Mouse (Mus musculus) embryonic facial prominence, embryonic 11.5 days (tissue): ENCODE measurements around the gene Hfe. TPM values are rescaled to one million over a fixed set of nuclear protein-coding genes. Genes with fewer than 3 reads are reported as not detected.

Experiments used
- ATAC-seq: fragments of 200-750 bp; cut with Nextera tagmentation; replicated peaks from 2 replicates; pipeline ENCODE4 v1.8.0; 2017; ENCODE audit warnings: low read depth; ENCODE audit not compliant: insufficient number of reproducible peaks, low FRiP score, low TSS enrichment
- DNase-seq: peaks from one replicate; pipeline ENCODE4 v3.0.0-alpha.2; 2015; ENCODE audit warnings: low spot score
- H3K27ac ChIP-seq: fragments of 300-500 bp; sonication (generic); replicated peaks from 2 replicates; pipeline ENCODE4 v1.5.1; 2014; ENCODE audit warnings: mild to moderate bottlenecking, low read depth, low read length, control low read depth
- H3K27me3 ChIP-seq: fragments of 300-500 bp; sonication (generic); 2 replicates; pipeline ENCODE4 v1.6.1; 2014; ENCODE audit warnings: mild to moderate bottlenecking, low read length, moderate library complexity, mixed read lengths; ENCODE audit not compliant: control insufficient read depth, insufficient read depth
- H3K36me3 ChIP-seq: fragments of 300-500 bp; sonication (generic); replicated peaks from 2 replicates; pipeline ENCODE4 v1.6.1; 2014; ENCODE audit warnings: low read depth, mild to moderate bottlenecking, low read length, moderate library complexity, mixed read lengths; ENCODE audit not compliant: control insufficient read depth, insufficient read depth
- H3K4me1 ChIP-seq: fragments of 300-500 bp; sonication (generic); 2 replicates; pipeline ENCODE4 v1.6.1; 2014; ENCODE audit warnings: low read length, mixed read lengths; ENCODE audit not compliant: control insufficient read depth, insufficient read depth
- H3K4me2 ChIP-seq: fragments of 300-500 bp; sonication (generic); 2 replicates; pipeline ENCODE4 v1.6.1; 2014; ENCODE audit warnings: low read depth, mild to moderate bottlenecking, control low read depth, low read length, moderate library complexity
- H3K4me3 ChIP-seq: fragments of 300-500 bp; sonication (generic); 2 replicates; pipeline ENCODE4 v1.5.1; 2014; ENCODE audit warnings: low read depth, low read length, control low read depth
- H3K9ac ChIP-seq: fragments of 300-500 bp; sonication (generic); replicated peaks from 2 replicates; pipeline ENCODE4 v1.6.1; 2014; ENCODE audit warnings: mild to moderate bottlenecking, control low read depth, low read length
- H3K9me3 ChIP-seq: fragments of 300-500 bp; sonication (generic); replicated peaks from 2 replicates; pipeline ENCODE4 v1.6.1; 2016; ENCODE audit warnings: mild to moderate bottlenecking, low read length, inconsistent platforms, mixed read lengths; ENCODE audit not compliant: control insufficient read depth
- WGBS: fragments of 180-500 bp; shearing (Covaris S2); extraction: QIAGEN DNeasy Blood & Tissue Kit; methylation state at CpG from one replicate; pipeline ENCODE4 v1.1.7; 2014; 5-methylcytosine and 5-hydroxymethylcytosine counted together
- polyA plus RNA-seq: library from polyadenylated mRNA; unstranded; fragments of >200 nt; fragmentation: Nextera tagmentation; extraction: Ambion mirVana; gene quantifications from 2 replicates; pipeline ENCODE4 v1.2.1, GENCODE M21; 2014

The Hfe gene
- polyA plus RNA-seq, 1 experiment from 2014 or later: 4.3 TPM

DNA sequence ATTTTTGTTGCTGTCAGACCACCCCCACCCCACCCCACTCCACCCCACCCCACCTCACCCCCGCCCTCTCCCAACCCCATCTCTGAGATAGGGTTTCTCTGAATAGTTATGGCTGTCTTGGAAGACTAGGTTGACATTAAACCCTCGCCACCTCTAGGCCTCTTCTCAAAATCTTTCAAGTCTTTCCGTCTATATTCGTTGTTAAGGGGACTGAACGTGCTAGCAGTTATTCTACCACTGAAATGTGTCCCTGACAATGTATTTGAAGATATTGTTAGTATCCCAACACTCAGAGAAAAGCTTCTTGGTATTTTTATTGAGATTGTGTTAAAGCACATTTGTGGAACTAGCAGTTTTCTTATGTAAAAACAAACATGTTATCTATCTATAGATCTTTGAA, 30.3 kb upstream of the Hfe start:
- H3K4me1 ChIP-seq: no peaks in the 10 kb centered on the region
- no peak for DNase-seq
- ATAC-seq: no peak
- H3K27me3 ChIP-seq: no peaks in the 10 kb centered on the region
- peak overlapping the region; percentile 90 for H3K4me2 ChIP-seq
- H3K9ac ChIP-seq: no peak overlapping the region; the same call in 1 of the 2 replicates
- H3K27ac ChIP-seq: peak overlapping the region; percentile 99
- H3K9me3 ChIP-seq: no peaks in the 10 kb centered on the region
- H3K4me3 ChIP-seq: no peak overlapping the region
- 58% methylated on average over 5 of the region's 5 CpGs for whole genome bisulfite sequencing
- no peaks in the 10 kb centered on the region for H3K36me3 ChIP-seq

DNA sequence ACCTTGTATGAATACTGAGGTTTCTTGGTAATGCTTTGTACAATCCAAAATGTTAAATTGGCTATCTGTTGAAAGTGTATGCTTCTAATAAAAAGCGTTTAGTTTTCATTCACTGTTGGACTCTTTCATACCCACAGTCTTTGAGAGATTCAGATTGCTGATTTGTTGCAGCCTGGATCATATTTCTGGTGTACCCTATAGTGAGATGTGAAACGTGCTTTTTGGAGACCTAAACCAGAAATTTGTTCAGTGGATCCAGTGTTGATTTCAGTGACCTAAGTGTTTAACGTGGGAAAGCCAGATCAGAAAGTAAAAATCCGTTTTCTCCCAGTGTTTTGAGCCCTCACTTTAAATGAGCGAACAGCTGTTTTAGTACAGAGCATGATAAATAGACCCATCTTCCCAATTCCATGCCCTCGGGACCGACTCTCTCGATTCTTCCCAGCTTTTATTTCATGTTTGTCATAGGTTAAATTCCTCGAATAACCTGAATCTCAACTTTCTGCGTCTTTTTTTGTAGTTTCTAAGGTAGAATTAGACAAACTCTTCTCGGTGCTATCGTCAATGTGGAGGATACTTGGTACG, 29.7 kb upstream of the Hfe start:
- peak overlapping the region; percentile 99 for H3K27ac ChIP-seq
- no peak for ATAC-seq
- peak overlapping the region; percentile 90 for H3K4me2 ChIP-seq
- H3K27me3 ChIP-seq: no peaks in the 10 kb centered on the region
- H3K36me3 ChIP-seq: no peaks in the 10 kb centered on the region
- no peaks in the 10 kb centered on the region for H3K4me1 ChIP-seq
- no peaks in the 10 kb centered on the region for H3K9me3 ChIP-seq
- 27% methylated on average over 13 of the region's 13 CpGs for WGBS
- DNase-seq: peak; percentile 45
- H3K4me3 ChIP-seq: peak overlapping the region; percentile 56
- H3K9ac ChIP-seq: peak overlapping the region; percentile 87

DNA sequence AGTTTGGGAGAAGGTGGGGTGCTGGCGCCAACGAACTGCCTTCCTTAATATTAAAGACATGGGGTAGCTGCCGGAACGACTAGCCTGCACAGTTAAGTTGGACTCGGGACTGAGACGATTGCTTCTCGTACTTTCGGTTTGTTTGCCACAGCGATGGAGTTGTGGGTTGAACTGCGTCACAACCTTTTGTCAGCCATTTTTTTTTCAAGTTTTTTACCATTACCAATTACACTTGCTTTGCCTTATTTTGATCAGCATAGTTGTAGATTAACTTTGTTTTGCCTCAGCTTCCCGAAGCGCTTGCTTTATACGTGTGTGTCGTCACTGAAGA, 29.2 kb upstream of the Hfe start:
- H3K4me2 ChIP-seq: peak overlapping the region; percentile 90
- under 1% methylated on average over 14 of the region's 14 CpGs for WGBS
- H3K36me3 ChIP-seq: no peaks in the 10 kb centered on the region
- H3K4me1 ChIP-seq: no peaks in the 10 kb centered on the region
- no peak; the same call in 1 of the 2 replicates for ATAC-seq
- H3K9me3 ChIP-seq: no peaks in the 10 kb centered on the region
- no peaks in the 10 kb centered on the region for H3K27me3 ChIP-seq
- H3K9ac ChIP-seq: peak overlapping the region; percentile 87
- DNase-seq: no peak
- peak overlapping the region; percentile 99 for H3K27ac ChIP-seq
- H3K4me3 ChIP-seq: peak overlapping the region; percentile 56

DNA sequence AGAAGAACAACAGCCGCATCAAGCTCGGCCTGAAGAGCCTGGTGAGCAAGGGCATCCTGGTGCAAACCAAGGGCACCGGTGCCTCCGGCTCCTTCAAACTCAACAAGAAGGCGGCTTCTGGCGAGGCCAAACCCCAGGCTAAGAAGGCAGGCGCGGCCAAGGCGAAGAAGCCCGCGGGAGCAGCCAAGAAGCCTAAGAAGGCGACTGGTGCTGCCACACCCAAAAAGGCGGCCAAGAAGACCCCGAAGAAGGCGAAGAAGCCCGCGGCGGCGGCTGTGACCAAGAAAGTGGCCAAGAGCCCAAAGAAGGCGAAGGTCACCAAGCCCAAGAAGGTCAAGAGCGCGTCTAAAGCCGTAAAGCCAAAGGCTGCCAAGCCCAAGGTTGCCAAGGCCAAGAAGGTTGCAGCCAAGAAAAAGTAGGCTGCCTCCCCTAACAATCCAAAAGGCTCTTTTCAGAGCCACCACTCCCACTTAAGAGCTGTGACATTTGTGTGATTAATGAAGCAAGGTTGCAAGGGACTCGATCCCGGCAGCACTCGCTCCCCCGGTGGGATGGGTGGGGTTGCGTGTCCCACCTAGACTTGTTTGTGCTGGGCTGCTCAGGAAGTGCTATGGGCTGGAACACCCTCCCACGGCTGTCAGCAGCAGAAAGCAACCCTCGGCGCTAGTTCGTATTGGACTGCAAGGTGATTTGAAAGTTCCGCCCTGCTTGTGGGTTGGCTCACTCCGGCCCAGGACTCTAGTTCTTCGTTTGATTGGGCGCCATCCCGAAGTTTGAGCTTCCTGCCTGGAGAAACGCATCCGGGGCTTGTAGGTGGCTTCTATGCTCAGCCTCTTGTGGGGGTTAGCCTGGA, 28.6 kb upstream of the Hfe start:
- H3K27me3 ChIP-seq: no peaks in the 10 kb centered on the region
- H3K9me3 ChIP-seq: no peaks in the 10 kb centered on the region
- ATAC-seq (peak; percentile 91), DNase-seq (peak; percentile 93)
- H3K4me2 ChIP-seq: peak overlapping the region; percentile 90
- WGBS: under 1% methylated on average over 39 of the region's 39 CpGs
- no peaks in the 10 kb centered on the region for H3K36me3 ChIP-seq
- peak overlapping the region; percentile 56 for H3K4me3 ChIP-seq
- no peaks in the 10 kb centered on the region for H3K4me1 ChIP-seq
- H3K27ac ChIP-seq: peak overlapping the region; percentile 99
- H3K9ac ChIP-seq: peak overlapping the region; percentile 87

DNA sequence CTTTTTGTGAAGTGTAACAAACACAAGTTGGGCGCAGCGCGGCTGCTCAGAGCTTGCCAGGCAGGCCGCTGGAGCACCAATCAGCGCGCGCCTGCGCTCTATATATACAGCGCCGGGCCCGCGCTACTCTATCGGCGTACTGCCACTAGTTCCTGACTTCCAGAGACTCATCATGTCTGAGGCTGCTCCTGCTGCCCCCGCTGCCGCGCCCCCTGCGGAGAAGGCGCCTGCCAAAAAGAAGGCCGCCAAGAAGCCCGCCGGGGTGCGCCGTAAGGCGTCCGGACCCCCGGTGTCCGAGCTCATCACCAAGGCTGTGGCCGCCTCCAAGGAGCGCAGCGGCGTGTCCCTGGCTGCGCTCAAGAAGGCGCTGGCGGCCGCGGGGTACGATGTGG, 28.0 kb upstream of the Hfe start, which contains the start of gene Hist1h1c:
Hist1h1c (plus strand) TSS at position 132 of the 392 bp plus-strand sequence.
- Histone ChIP-seq H3K4me1 (no peaks in the 10 kb centered on the region), H3K4me2 (peak within 1 kb of the TSS; percentile 90), H3K27ac (peak within 1 kb of the TSS; percentile 99), H3K4me3 (peak within 1 kb of the TSS; percentile 56), H3K27me3 (no peaks in the 10 kb centered on the region), H3K36me3 (no peaks in the 10 kb centered on the region), H3K9me3 (no peaks in the 10 kb centered on the region), H3K9ac (peak within 1 kb of the TSS; percentile 87)
- peak; percentile 96 for ATAC-seq
- DNase-seq: peak; percentile 94
- WGBS: under 1% methylated on average over 30 of the region's 38 CpGs

DNA sequence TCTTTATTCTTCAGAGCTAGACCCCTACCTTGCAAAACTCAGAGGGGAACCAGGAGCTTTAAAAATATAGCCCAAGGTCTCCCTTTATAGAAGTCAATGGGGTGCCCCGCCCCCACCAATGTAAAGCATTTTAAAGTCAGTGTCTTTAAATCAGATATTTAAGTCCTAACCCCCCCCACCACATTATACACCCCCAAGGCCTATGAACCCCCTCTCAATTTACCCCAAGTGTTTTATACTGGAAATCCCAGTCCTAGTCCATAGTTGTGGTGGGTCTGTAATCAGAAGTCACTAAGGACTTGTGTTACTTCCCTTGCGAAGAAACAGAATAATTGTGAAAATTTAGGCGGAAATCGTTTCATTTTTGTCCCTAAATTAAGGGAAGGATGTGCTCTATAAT, 27.4 kb upstream of the Hfe start:
- 22% methylated on average over 4 of the region's 4 CpGs for WGBS
- DNase-seq: peak; percentile 42
- no peak for ATAC-seq
- H3K27me3 ChIP-seq: no peaks in the 10 kb centered on the region
- peak overlapping the region; percentile 87; the same call in 1 of the 2 replicates for H3K9ac ChIP-seq
- no peak overlapping the region for H3K4me3 ChIP-seq
- H3K4me1 ChIP-seq: no peaks in the 10 kb centered on the region
- no peak overlapping the region for H3K4me2 ChIP-seq
- H3K27ac ChIP-seq: peak overlapping the region; percentile 99
- no peaks in the 10 kb centered on the region for H3K36me3 ChIP-seq
- H3K9me3 ChIP-seq: no peaks in the 10 kb centered on the region

DNA sequence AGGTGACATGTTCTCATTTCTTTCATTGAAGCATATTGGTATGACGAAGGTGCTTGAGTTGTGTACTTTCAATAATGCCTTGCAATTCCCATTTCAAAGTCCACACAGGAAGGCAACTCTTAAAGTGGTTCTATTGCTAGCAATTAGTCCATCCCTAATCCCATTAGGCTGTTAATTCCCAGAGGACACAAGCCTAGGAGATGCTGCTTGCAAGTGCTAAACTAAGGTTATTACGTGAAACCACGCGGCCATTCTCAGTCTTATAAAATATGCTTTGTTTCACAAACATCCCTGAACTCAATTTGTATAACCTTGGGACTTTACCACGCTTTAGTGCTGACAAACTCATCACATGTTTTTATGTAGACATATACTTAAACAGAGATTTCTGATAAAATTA, 26.4 kb upstream of the Hfe start:
- Histone ChIP-seq H3K36me3 (no peaks in the 10 kb centered on the region), H3K4me2 (no peak overlapping the region), H3K27ac (no peak overlapping the region), H3K4me1 (no peaks in the 10 kb centered on the region), H3K9me3 (no peaks in the 10 kb centered on the region), H3K27me3 (no peaks in the 10 kb centered on the region), H3K9ac (no peak overlapping the region), H3K4me3 (no peak overlapping the region)
- ATAC-seq: no peak
- DNase-seq: no peak
- 77% methylated on average over 5 of the region's 5 CpGs for WGBS

DNA sequence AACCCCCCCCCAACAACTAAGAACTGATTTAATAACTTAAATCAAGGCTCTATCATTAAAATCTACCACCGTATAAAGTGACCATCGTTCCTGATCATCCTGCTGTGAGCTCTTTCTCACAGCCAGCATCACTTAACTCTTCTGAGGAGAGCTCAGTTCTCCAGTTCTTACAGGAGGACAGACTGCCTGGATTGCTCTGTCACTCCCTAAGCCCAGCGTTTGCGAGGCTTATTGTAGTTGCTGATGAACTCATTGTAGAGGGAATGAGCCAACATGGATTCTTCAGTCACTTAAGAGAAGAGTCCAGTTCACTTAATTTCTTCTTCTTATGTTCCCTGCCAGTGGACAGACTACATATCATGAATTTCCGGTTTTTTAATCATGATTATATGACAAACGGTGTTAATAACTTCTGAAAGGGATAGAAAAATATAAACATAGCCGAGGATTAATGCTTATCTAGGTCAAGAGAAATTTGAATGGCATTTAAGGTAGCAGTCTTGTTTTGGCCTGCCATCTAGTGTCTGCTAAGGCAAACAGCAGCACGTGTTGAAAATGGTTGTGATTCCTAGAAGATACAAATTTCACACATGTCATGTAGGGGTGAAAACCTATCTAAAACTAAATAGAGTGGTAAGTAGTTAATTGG, 21.6 kb upstream of the Hfe start:
- 26% methylated on average over 8 of the region's 8 CpGs for WGBS
- no peak for ATAC-seq

More for the DNA sequence above, 21.6 kb upstream of the Hfe start:
- no peaks in the 10 kb centered on the region for H3K9me3 ChIP-seq
- H3K9ac ChIP-seq: no peak overlapping the region
- H3K4me3 ChIP-seq: no peak overlapping the region
- DNase-seq: peak; percentile 70
- no peaks in the 10 kb centered on the region for H3K27me3 ChIP-seq
- H3K36me3 ChIP-seq: no peaks in the 10 kb centered on the region
- no peak overlapping the region for H3K4me2 ChIP-seq
- H3K27ac ChIP-seq: no peak overlapping the region
- no peaks in the 10 kb centered on the region for H3K4me1 ChIP-seq
